Mouse (Mus musculus) heart, postnatal 14 days (tissue): Measurements from ENCODE around the gene Hist1h3b. TPM values are rescaled to one million over a fixed set of nuclear protein-coding genes. Genes with fewer than 3 reads are reported as not detected.
"Not testable (repeated sequence)": the region's sequence is repeated elsewhere in the genome, so short reads cannot be mapped to it uniquely, and the experiment has no call there.

Experiments
- DNase-seq, 2 experiments: peaks; one replicate each; pipeline ENCODE4 v3.0.0; 2021 to 2022
- intact Hi-C: fragments of 180-260 bp; cut with DNase I; formaldehyde crosslinking; loops from one replicate; pipeline ENCODE4 v1.15.1; 2025
- microRNA-seq, 2 experiments: library from miRNA; unstranded; fragments of <30 nt; microRNA quantifications; one replicate each; pipeline ENCODE4 v1.2.0; 2021 to 2022
- total RNA-seq, 2 experiments: library from RNA; stranded (reverse); gene quantifications; 2 replicates each; pipeline ENCODE4 v1.2.3; 2021

Gene Hist1h3b
- total RNA-seq, 2 experiments from 2014 or later = 70.3 to 154 TPM

GRCm38 (mm10) chr13:23764324-23765171, 12.5 kb downstream of the Hist1h3b start:
- no peak for DNase-seq
- intact Hi-C loops = loop anchor here (5.0 kb wide), 1 partner anchor 1722 kb away; the partner anchor contains the start of genes Hist1h2ag, Hist1h2bj and Hist1h4i

- intact Hi-C loops = no loop called here
- DNase-seq = no peak
Observed at GRCm38 (mm10) chr13:23765172-23765513, 13.1 kb downstream of the Hist1h3b start.

- DNase-seq = no peak
- intact Hi-C loops = no loop called here
Observed at GRCm38 (mm10) chr13:23766772-23767171, 14.7 kb downstream of the Hist1h3b start.

GRCm38 (mm10) chr13:23768834-23769397, 16.8 kb downstream of the Hist1h3b start:
- intact Hi-C loops = no loop called here

DNA sequence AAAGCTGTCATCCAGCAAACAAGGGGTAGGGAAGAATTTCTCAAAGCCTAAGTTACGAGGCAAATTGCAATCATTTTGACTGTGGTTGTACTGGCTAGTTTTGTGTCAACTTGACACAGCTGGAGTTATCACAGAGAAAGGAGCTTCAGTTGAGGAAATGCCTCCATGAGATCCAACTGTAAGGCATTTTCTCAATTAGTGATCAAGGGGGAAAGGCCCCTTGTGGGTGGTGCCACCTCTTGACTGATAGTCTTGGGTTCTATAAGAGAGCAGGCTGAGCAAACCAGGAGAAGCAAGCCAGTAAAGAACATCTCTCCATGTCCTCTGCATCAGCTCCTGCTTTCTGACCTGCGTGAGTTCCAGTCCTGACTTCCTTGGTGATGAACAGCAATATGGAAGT, 17.5 kb downstream of the Hist1h3b start, which contains the start of gene Trim38:
TSS of gene Trim38 (plus strand) at position 301 of the 400 bp plus-strand sequence.
- intact Hi-C loops = not testable (repeated sequence)

More at GRCm38 (mm10) chr13:23768834-23769397, 16.8 kb downstream of the Hist1h3b start:
- DNase-seq = no peak

DNA sequence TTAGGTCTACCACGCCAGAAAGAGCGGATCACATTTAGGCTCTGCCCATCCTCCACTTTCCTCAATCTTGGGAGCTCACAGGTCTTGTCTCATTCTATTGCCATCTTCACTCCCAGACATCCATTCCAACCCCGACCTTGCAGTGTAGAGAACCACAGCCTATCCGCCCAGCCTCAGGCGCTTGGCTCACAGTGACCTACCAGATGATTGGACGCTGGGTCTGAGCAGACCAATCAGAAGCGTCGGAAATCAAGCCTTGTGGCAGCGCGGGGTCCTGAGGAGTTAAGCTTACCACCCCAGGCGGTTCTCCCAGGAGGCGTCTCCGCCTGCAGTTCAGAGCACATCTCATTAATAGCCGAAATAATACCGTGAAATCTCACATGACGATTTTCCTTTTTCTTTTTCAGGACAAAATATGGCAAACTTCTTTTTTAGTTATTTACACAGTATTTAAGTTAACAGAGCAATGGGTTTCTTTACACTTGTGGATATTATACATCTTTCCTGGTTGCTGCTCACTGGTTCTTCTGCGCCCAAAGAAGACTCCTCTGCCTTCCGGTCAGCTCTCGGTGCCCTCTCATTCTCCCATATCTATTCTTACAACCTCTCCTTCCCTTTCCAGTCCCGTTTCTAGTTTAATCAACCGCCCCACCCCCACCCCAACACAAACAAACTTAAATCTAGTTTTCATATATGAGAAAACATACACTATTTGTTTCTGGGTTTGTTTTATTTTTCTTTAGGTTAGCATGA, 20.7 kb downstream of the Hist1h3b start:
- DNase-seq = peak; percentile 12 to 27
- intact Hi-C loops = no loop called here

More for the DNA sequence above, 17.5 kb downstream of the Hist1h3b start, which contains the start of gene Trim38:
- DNase-seq = not testable (repeated sequence)

DNA sequence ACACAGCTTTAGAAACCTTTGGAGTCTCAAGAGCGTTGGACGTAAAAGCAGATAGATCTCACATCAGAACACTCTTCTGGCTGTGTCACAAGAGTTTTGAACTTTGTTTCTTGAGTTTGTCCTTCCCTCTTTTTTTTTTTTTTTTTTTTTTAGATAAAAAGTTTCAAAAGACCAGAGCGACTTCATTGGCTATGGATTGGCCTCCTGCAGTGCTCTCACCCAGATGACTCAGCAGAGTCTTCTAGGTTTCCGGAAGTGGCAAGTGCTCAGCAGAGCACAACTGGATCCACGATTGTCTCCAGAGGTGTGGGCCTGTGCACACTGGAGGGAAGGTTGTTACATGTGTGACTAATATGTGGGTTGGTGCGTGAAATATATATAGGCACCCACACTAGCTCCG, 26.3 kb downstream of the Hist1h3b start:
- intact Hi-C loops = no loop called here
- DNase-seq = no peak

DNA sequence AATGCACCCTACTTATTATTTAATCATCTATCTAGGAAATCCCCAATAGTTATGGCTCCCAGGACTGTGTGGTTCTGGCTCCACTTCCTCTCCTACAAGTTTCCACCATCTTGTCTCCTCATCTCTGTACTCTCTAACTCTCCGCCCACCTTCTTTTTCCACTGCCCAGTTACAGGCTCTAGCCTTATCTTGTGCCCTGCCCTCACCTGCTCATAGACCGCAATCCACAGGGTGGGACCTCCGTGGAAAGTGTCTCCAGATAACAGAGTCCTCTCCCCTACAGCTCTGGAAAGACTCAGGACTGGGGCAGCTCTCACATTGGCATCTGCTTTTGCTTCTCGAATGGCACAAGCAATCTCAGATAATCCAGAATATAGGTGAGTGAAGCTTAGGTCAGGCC, 27.0 kb downstream of the Hist1h3b start:
- DNase-seq = no peak
- intact Hi-C loops = no loop called here

DNA sequence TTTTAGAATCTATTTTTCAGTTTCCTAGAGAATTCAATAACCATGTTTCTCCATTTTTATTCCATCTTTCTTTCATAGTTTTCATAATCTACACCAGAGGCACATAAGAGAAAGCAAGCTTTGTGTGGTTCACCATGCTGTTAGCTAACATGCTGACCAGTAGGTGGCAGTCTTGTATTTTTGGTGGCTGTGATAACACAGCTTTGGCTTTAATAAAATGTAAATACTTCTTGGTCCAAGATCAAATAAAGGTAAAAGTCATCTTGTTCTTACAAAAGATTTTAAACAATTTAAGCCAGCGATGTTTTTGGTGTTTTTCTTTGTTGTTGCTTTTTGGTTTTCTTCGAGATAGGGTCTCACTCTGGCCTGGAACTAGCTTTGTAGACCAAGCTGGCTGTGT, 40.5 kb downstream of the Hist1h3b start:
- peak; percentile 29 to 64 for DNase-seq
- intact Hi-C loops = loop anchor here (5.0 kb wide), 2 partner anchors 95 to 505 kb away; no protein-coding TSS in a partner anchor

- intact Hi-C loops = no loop called here
- no peak for DNase-seq
Observed at GRCm38 (mm10) chr13:23799405-23799804, 47.3 kb downstream of the Hist1h3b start.

Small RNA genes lying within 50 kb of the gene (microRNA-seq; reads per million reads assigned to microRNA genes)
- gene Gm44314 (0 reads per million in 2 experiments), gene Gm44484 (0 reads per million in 2 experiments)

Other genes starting within 250 kb of the Hist1h3b start
- 100 to 1,000 TPM; 465 to 538 TPM for gene Hist1h4h, start 221.2 kb upstream of the Hist1h3b start, total RNA-seq
- gene Hist1h2af, start 218.4 kb upstream of the Hist1h3b start, total RNA-seq = 100 to 1,000 TPM in 1 of 2 experiments, 10 to 100 TPM in 1; 49.0 to 131 TPM
- 10 to 100 TPM; 13.1 to 34.3 TPM for gene Hist1h3g, start 216.8 kb upstream of the Hist1h3b start, total RNA-seq
- gene Hist1h2bh, start 208.9 kb upstream of the Hist1h3b start, total RNA-seq = 1 to 10 TPM; 3.7 to 7.4 TPM
- gene Hist1h3f, start 208.2 kb upstream of the Hist1h3b start, total RNA-seq = 10 to 100 TPM; 21.6 to 40.3 TPM
- gene Hist1h4f, start 200.6 kb upstream of the Hist1h3b start, total RNA-seq = 100 to 1,000 TPM; 106 to 209 TPM
- 10 to 100 TPM in 1 of 2 experiments, 1 to 10 TPM in 1; 5.2 to 11.7 TPM for gene Hist1h1d, start 199.0 kb upstream of the Hist1h3b start, total RNA-seq
- gene Hist1h3e, start 189.9 kb upstream of the Hist1h3b start, total RNA-seq = 10 to 100 TPM; 49.0 to 79.9 TPM
- gene Hist1h2ae, start 181.0 kb upstream of the Hist1h3b start, total RNA-seq = 10 to 100 TPM in 1 of 2 experiments, 1 to 10 TPM in 1; 8.6 to 27.9 TPM
- 100 to 1,000 TPM; 100 to 175 TPM for gene Hist1h2bg, start 180.9 kb upstream of the Hist1h3b start, total RNA-seq
- 10 to 100 TPM; 45.4 to 89.0 TPM for gene Hist1h2bf, start 178.1 kb upstream of the Hist1h3b start, total RNA-seq
- 10 to 100 TPM; 15.1 to 24.5 TPM for gene Hist1h2ad, start 177.9 kb upstream of the Hist1h3b start, total RNA-seq
- gene Hist1h3d, start 176.5 kb upstream of the Hist1h3b start, total RNA-seq = 10 to 100 TPM in 1 of 2 experiments, 1 to 10 TPM in 1; 7.8 to 17.6 TPM
- gene Hist1h4d, start 170.7 kb upstream of the Hist1h3b start, total RNA-seq = 100 to 1,000 TPM in 1 of 2 experiments, 10 to 100 TPM in 1; 92.0 to 119 TPM
- gene Hist1h2be, start 131.1 kb upstream of the Hist1h3b start, total RNA-seq = 10 to 100 TPM; 10.5 to 16.6 TPM
- 10 to 100 TPM; 56.8 to 68.5 TPM for gene Hist1h1e, start 129.7 kb upstream of the Hist1h3b start, total RNA-seq
- gene Hist1h2ac, start 68.3 kb upstream of the Hist1h3b start, total RNA-seq = 1 to 10 TPM; 2.0 to 3.7 TPM
- gene Hist1h2bc, start 68.1 kb upstream of the Hist1h3b start, total RNA-seq = 10 to 100 TPM; 48.8 to 56.9 TPM
- under 1 TPM; 0.31 to 0.32 TPM for gene Hist1h1t, start 56.5 kb upstream of the Hist1h3b start, total RNA-seq
- gene Hist1h4c, start 53.8 kb upstream of the Hist1h3b start, total RNA-seq = 10 to 100 TPM; 62.9 to 77.3 TPM
- gene Hfe, start 41.4 kb upstream of the Hist1h3b start, total RNA-seq = 10 to 100 TPM; 39.5 to 41.3 TPM
- 100 to 1,000 TPM; 200 to 202 TPM for gene Hist1h1c, start 13.5 kb upstream of the Hist1h3b start, total RNA-seq
- gene Hist1h3c, start 6.7 kb upstream of the Hist1h3b start, total RNA-seq = 10 to 100 TPM; 21.1 to 58.2 TPM
- gene Hist1h2bb, start 5.5 kb upstream of the Hist1h3b start, total RNA-seq = 10 to 100 TPM; 26.5 to 61.9 TPM
- gene Hist1h2ab, start 1.1 kb upstream of the Hist1h3b start, total RNA-seq = 100 to 1,000 TPM in 1 of 2 experiments, 10 to 100 TPM in 1; 54.2 to 146 TPM
- 10 to 100 TPM; 44.8 to 83.6 TPM for gene Hist1h4b, start 4.7 kb downstream of the Hist1h3b start, total RNA-seq
- gene Hist1h4a, start 9.0 kb downstream of the Hist1h3b start, total RNA-seq = 10 to 100 TPM; 33.4 to 91.7 TPM
- gene Hist1h3a, start 10.1 kb downstream of the Hist1h3b start, total RNA-seq = 100 to 1,000 TPM in 1 of 2 experiments, 10 to 100 TPM in 1; 55.1 to 114 TPM
- 10 to 100 TPM; 28.9 to 69.7 TPM for gene Hist1h1a, start 11.4 kb downstream of the Hist1h3b start, total RNA-seq
- not detected for gene Trim38, start 17.6 kb downstream of the Hist1h3b start, total RNA-seq
- not detected for gene Slc17a2, start 54.7 kb downstream of the Hist1h3b start, total RNA-seq
- not detected for gene Slc17a3, start 87.2 kb downstream of the Hist1h3b start, total RNA-seq
- gene Slc17a1, start 115.5 kb downstream of the Hist1h3b start, total RNA-seq = not detected
- not detected for gene Slc17a4, start 162.7 kb downstream of the Hist1h3b start, total RNA-seq
- gene Hist1h2ba, start 181.9 kb downstream of the Hist1h3b start, total RNA-seq = not detected
- gene Hist1h2aa, start 182.2 kb downstream of the Hist1h3b start, total RNA-seq = not detected
- not detected for gene Scgn, start 238.9 kb downstream of the Hist1h3b start, total RNA-seq